Mouse (Mus musculus): Measurements from ENCODE around the gene Col5a1.

GRCm38 (mm10) chr2:27990430-27991211 is 104.4 kb downstream of the Col5a1 start:
- TF ChIP-seq CTCF (IDR thresholded peaks at IDR 0.05; ENCODE audit: low read depth) (no peak), EP300 (IDR thresholded peaks at IDR 0.05; ENCODE audit: low read depth) (no peak)
